Mouse (Mus musculus): ENCODE measurements around the gene Ptpro.

DNA sequence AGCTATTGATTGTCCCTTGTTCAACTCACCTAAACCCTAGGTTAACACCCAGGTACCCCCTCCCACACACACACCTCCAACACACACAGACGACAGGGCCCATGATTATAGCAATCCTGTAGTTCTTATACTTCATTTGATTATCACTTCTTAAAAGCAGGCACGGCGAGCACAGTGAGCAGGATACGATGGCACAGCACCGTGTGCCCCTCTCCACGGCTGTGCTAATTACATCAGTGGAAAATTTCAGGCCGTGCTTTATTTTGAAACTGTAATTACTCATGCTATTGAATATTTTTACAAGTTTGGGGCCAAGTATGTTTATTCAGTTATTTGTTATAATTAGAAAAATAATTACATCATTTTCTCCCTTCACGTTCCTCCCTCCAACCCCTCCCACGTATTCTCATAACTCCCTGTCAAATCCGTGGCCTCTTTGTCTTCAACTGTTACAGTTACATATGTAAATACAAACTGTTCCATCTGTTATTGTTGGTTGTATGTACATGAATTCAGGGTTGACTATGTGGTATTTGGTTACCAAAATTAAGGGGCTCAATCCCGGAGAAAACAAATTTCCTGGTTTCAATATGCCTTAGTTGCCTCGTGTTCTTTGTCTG is 66.2 kb downstream of the Ptpro start:
- TF ChIP-seq CTCF (IDR thresholded peaks at IDR 0.05; ENCODE audit: borderline replicate concordance, insufficient read depth, low read depth, low read length), result no peak
- no peak for TF ChIP-seq POLR2A (IDR thresholded peaks at IDR 0.05; ENCODE audit: borderline replicate concordance, insufficient read depth, low read length)

Measured in cerebellum, adult 2 months (tissue).